Mouse (Mus musculus) CH12.LX (cell line): ENCODE data around the gene Abraxas2. TPM values are rescaled to one million over a fixed set of nuclear protein-coding genes. Genes with fewer than 3 reads are reported as not detected.

Experiments used
- DNase-seq: peaks from one replicate; pipeline ENCODE4 v3.0.0-alpha.2; 2013; ENCODE audit errors: extremely low read depth
- H3K27ac ChIP-seq: 2 replicates; pipeline ENCODE4 v1.5.1; 2012; ENCODE audit warnings: low read depth, mild to moderate bottlenecking, control low read depth, moderate library complexity; ENCODE audit not compliant: insufficient read depth
- H3K27me3 ChIP-seq: replicated peaks from 2 replicates; pipeline ENCODE3; 2012; ENCODE audit warnings: inconsistent platforms
- H3K36me3 ChIP-seq, 2 experiments: replicated peaks in 1 of 2; 2 replicates each; pipeline versions ENCODE3 to v1.6.1; 2012; ENCODE audit warnings: inconsistent platforms in 1 of 2, low read length in 1 of 2, mild to moderate bottlenecking in 1 of 2, mixed read lengths in 1 of 2, moderate library complexity in 1 of 2; ENCODE audit not compliant: control insufficient read depth in 1 of 2, insufficient read depth in 1 of 2
- H3K4me1 ChIP-seq, 2 experiments: 2 replicates each; pipeline ENCODE4 v1.6.1; 2012; ENCODE audit warnings: inconsistent platforms in 1 of 2, moderate library complexity in 1 of 2; ENCODE audit not compliant: insufficient read depth in 2 of 2, control insufficient read depth in 1 of 2
- H3K4me2 ChIP-seq: 2 replicates; pipeline ENCODE4 v1.6.1; 2012; ENCODE audit warnings: low read depth, mild to moderate bottlenecking, control low read depth; ENCODE audit not compliant: poor library complexity, insufficient read depth, severe bottlenecking
- H3K4me3 ChIP-seq, 3 experiments: fragments of 150-350 bp in 1 of 3; sonication (generic) in 1 of 3; replicated peaks in 1 of 3; 2 replicates each; pipeline versions ENCODE3 to v1.5.1; 2011 to 2012; ENCODE audit warnings: low read depth in 2 of 3, low read length in 2 of 3, mild to moderate bottlenecking in 2 of 3, moderate library complexity in 2 of 3, control low read depth in 1 of 3, improper control_type of control experiment in 1 of 3, inconsistent platforms in 1 of 3, mixed read lengths in 1 of 3; ENCODE audit not compliant: poor library complexity in 1 of 3
- H3K79me2 ChIP-seq: replicated peaks from 2 replicates; pipeline ENCODE4 v1.6.1; 2012; ENCODE audit warnings: mild to moderate bottlenecking, moderate library complexity; ENCODE audit not compliant: control insufficient read depth, poor library complexity, insufficient read depth, severe bottlenecking; ENCODE audit errors: extremely low read depth
- H3K9ac ChIP-seq: 2 replicates; pipeline ENCODE4 v1.6.1; 2012; ENCODE audit warnings: low read depth, mild to moderate bottlenecking, control low read depth, moderate library complexity; ENCODE audit not compliant: insufficient read depth
- H3K9me3 ChIP-seq: replicated peaks from 2 replicates; pipeline ENCODE3; 2012; ENCODE audit warnings: low read length, inconsistent platforms, mixed read lengths
- BHLHE40 ChIP-seq: IDR thresholded peaks from 2 replicates; pipeline ENCODE4 v1.6.1; 2011; ENCODE audit warnings: mild to moderate bottlenecking, low read depth, low read length, improper control_type of control experiment
- CHD1 ChIP-seq: IDR thresholded peaks from 2 replicates; pipeline ENCODE4 v1.6.1; 2012; ENCODE audit warnings: low read depth, low read length, improper control_type of control experiment, inconsistent platforms
- CHD2 ChIP-seq: IDR thresholded peaks from 2 replicates; pipeline ENCODE4 v1.6.1; 2011; ENCODE audit warnings: low read length, improper control_type of control experiment
- CTCF ChIP-seq, 2 experiments: IDR thresholded peaks in 1 of 2; conservative IDR thresholded peaks in 1 of 2; 2 replicates each; pipeline ENCODE4 v1.5.1; 2011 to 2012; ENCODE audit warnings: low read depth in 2 of 2, low read length in 2 of 2, improper control_type of control experiment in 1 of 2, inconsistent platforms in 1 of 2, mild to moderate bottlenecking in 1 of 2, moderate library complexity in 1 of 2
- E2F4 ChIP-seq: IDR thresholded peaks from 2 replicates; pipeline ENCODE4 v1.6.1; 2011; ENCODE audit warnings: low read depth, low read length, improper control_type of control experiment; ENCODE audit not compliant: insufficient replicate concordance
- ELF1 ChIP-seq: IDR thresholded peaks from 2 replicates; pipeline ENCODE4 v1.6.1; 2014; ENCODE audit warnings: low read depth, mild to moderate bottlenecking, inconsistent platforms, low read length, improper control_type of control experiment
- ETS1 ChIP-seq: conservative IDR thresholded peaks from 2 replicates; pipeline ENCODE4 v1.6.1; 2012; ENCODE audit warnings: low read depth, mild to moderate bottlenecking, inconsistent platforms, low read length, improper control_type of control experiment, moderate library complexity
- GABPA ChIP-seq: IDR thresholded peaks from 2 replicates; pipeline ENCODE4 v1.6.1; 2012; ENCODE audit warnings: low read depth, low read length, improper control_type of control experiment, inconsistent platforms; ENCODE audit not compliant: insufficient replicate concordance
- HCFC1 ChIP-seq: IDR thresholded peaks from 2 replicates; pipeline ENCODE4 v1.6.1; 2012; ENCODE audit warnings: low read depth, mild to moderate bottlenecking, inconsistent platforms, low read length, improper control_type of control experiment
- IRF4 ChIP-seq: IDR thresholded peaks from 2 replicates; pipeline ENCODE4 v1.6.1; 2014; ENCODE audit warnings: low read depth, mild to moderate bottlenecking, inconsistent platforms, low read length, improper control_type of control experiment
- JUN ChIP-seq: IDR thresholded peaks from 2 replicates; pipeline ENCODE4 v1.6.1; 2011; ENCODE audit warnings: low read depth, mild to moderate bottlenecking, low read length, improper control_type of control experiment, moderate library complexity; ENCODE audit not compliant: insufficient read depth
- JUND ChIP-seq: conservative IDR thresholded peaks from 2 replicates; pipeline ENCODE4 v1.6.1; 2011; ENCODE audit warnings: low read depth, low read length, improper control_type of control experiment
- MAX ChIP-seq: IDR thresholded peaks from 2 replicates; pipeline ENCODE4 v1.6.1; 2011; ENCODE audit warnings: low read length, improper control_type of control experiment
- MAZ ChIP-seq: IDR thresholded peaks from 2 replicates; pipeline ENCODE4 v1.6.1; 2012; ENCODE audit warnings: low read depth, mild to moderate bottlenecking, inconsistent platforms, low read length, improper control_type of control experiment, moderate library complexity
- MEF2A ChIP-seq: IDR thresholded peaks from 2 replicates; pipeline ENCODE4 v1.6.1; 2014; ENCODE audit warnings: low read depth, mild to moderate bottlenecking, inconsistent platforms, low read length, improper control_type of control experiment, borderline replicate concordance
- MYC ChIP-seq: IDR thresholded peaks from 2 replicates; pipeline ENCODE4 v1.6.1; 2011; ENCODE audit warnings: low read depth, mild to moderate bottlenecking, improper control_type of control experiment, low read length
- NELFE ChIP-seq: IDR thresholded peaks from 2 replicates; pipeline ENCODE4 v1.6.1; 2011; ENCODE audit warnings: low read depth, low read length, improper control_type of control experiment
- NRF1 ChIP-seq: IDR thresholded peaks from 2 replicates; pipeline ENCODE4 v1.6.1; 2014; ENCODE audit warnings: low read depth, mild to moderate bottlenecking, inconsistent platforms, low read length, improper control_type of control experiment, moderate library complexity
- PAX5 ChIP-seq: IDR thresholded peaks from 2 replicates; pipeline ENCODE4 v1.6.1; 2012; ENCODE audit warnings: low read length, inconsistent platforms, mixed read lengths
- POLR2A ChIP-seq: IDR thresholded peaks from 2 replicates; pipeline ENCODE4 v1.6.1; 2011; ENCODE audit warnings: low read depth, mild to moderate bottlenecking, improper control_type of control experiment, low read length
- POLR2AphosphoS2 ChIP-seq: IDR thresholded peaks from 2 replicates; pipeline ENCODE4 v1.6.1; 2011; ENCODE audit warnings: low read depth, low read length, improper control_type of control experiment
- RAD21 ChIP-seq: IDR thresholded peaks from 2 replicates; pipeline ENCODE4 v1.6.1; 2011; ENCODE audit warnings: low read depth, mild to moderate bottlenecking, low read length, improper control_type of control experiment, moderate library complexity
- RCOR1 ChIP-seq: conservative IDR thresholded peaks from 2 replicates; pipeline ENCODE4 v1.6.1; 2012; ENCODE audit warnings: low read depth, mild to moderate bottlenecking, inconsistent platforms, low read length, improper control_type of control experiment
- SIN3A ChIP-seq: IDR thresholded peaks from 2 replicates; pipeline ENCODE4 v1.6.1; 2012; ENCODE audit warnings: low read length, improper control_type of control experiment, inconsistent platforms
- SMC3 ChIP-seq: IDR thresholded peaks from 2 replicates; pipeline ENCODE4 v1.6.1; 2011; ENCODE audit warnings: low read depth, low read length, improper control_type of control experiment
- TCF12 ChIP-seq: IDR thresholded peaks from 2 replicates; pipeline ENCODE4 v1.6.1; 2014; ENCODE audit warnings: low read depth, mild to moderate bottlenecking, inconsistent platforms, low read length, improper control_type of control experiment
- UBTF ChIP-seq: IDR thresholded peaks from 2 replicates; pipeline ENCODE4 v1.6.1; 2012; ENCODE audit warnings: low read depth, mild to moderate bottlenecking, inconsistent platforms, low read length, improper control_type of control experiment, moderate library complexity
- USF2 ChIP-seq: conservative IDR thresholded peaks from 2 replicates; pipeline ENCODE4 v1.6.1; 2011; ENCODE audit warnings: low read depth, low read length, improper control_type of control experiment
- ZMIZ1 ChIP-seq: IDR thresholded peaks from 2 replicates; pipeline ENCODE4 v1.6.1; 2012; ENCODE audit warnings: low read depth, mild to moderate bottlenecking, inconsistent platforms, low read length, improper control_type of control experiment
- ZNF384 ChIP-seq: IDR thresholded peaks from 2 replicates; pipeline ENCODE4 v1.6.1; 2012; ENCODE audit warnings: low read depth, low read length, improper control_type of control experiment, inconsistent platforms
- dilution Hi-C: fragments of 300-500 bp; cut with MboI; formaldehyde crosslinking; loops from 2 replicates; pipeline ENCODE4 v1.14.3; 2020; ENCODE audit warnings: low sequenced_read_pairs; ENCODE audit not compliant: extremely low pct_unique_long_range_greater_than_20kb, extremely low pct_ligation_motif_present
- in situ Hi-C: fragments of 300-500 bp; cut with MboI; formaldehyde crosslinking; loops from 3 replicates; pipeline ENCODE4 v1.14.3; 2019; ENCODE audit warnings: low sequenced_read_pairs, low pct_ligation_motif_present, low pct_unique_long_range_greater_than_20kb, mixed read lengths
- polyA plus RNA-seq: library from polyadenylated mRNA; unstranded; fragments of >175 nt; gene quantifications from 2 replicates; pipeline ENCODE4 v1.2.1, GENCODE M21; 2012; ENCODE audit warnings: low read depth; ENCODE audit not compliant: insufficient read length
- total RNA-seq, 2 experiments: library from RNA; depleted of rRNA; stranded (reverse); fragments of 300-350 nt in 1 of 2; fragments of >200 nt in 1 of 2; gene quantifications; 2 replicates each; pipeline ENCODE4 v1.2.3; 2012 to 2014

The Abraxas2 gene
- total and polyA plus RNA-seq, 3 experiments, result 20.1 to 28.4 (median 21.3) TPM

DNA sequence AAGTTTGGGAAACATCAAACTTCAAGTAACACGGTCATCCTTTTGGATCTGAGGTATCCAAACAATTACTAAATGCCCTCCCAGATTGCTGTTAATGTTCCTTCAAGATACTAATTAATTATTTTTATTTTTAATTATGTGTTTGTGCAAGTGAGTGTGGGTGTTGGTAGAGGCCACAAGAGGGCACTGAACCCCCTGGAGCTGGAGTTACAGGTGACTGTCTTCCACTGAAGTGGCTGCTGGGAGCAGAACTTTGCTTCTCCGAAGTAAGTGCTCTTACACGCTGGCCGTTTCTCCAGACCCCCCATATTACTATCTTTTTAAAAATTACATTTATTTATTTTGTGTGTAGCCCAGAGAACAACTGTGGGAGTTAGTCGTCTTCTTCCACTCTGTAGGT, 71.0 kb downstream of the Abraxas2 start:
- DNase-seq, result peak; percentile 40
- H3K27ac ChIP-seq, result no peak overlapping the region
- no peaks in the 10 kb centered on the region for H3K9me3 ChIP-seq

DNA sequence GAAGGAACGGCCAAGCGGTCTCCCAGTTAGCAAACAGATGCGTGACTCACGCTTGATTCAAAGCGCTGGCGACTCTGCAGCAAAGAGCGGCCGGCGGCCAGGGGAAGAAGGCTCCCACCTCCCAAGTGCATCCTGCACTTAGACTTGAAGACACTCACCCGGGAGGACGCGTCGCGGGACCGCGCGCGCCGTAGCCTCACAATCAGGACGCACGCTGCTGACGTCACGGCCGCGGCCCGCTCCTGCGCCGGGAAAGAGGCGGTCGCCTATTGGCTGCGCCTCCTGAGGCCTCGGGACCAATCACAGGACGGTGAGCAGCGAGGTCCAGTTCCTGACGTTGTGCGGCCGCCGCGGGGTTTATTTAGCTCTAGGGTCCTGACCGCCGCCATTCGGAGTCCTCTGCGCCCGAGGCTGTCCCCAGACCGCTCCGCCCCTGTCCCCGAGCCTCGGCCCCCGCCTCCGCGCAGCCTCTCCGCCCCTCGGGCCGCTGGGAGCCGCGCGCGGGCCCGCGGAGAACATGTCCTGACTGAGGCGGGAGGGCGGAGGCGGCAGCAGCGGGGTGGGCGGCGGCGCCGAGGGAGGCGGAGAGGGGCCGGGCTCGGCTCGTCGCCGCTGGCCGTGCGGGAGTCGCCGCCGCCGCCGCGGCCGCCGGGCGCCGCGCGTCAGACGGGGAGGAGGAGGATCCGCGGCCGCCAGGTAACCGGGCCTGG, 72.0 kb downstream of the Abraxas2 start, which contains the start of gene Zranb1:
Gene Zranb1, plus strand, starts transcription at position 293 of the 710 bp plus-strand sequence.
- dilution Hi-C loops, result no loop called here
- peak; percentile 96 for DNase-seq
- peaks cover 21% of the 10 kb centered on the region for H3K79me2 ChIP-seq
- TF ChIP-seq USF2, result no peak
- no peak for TF ChIP-seq CTCF (conservative IDR thresholded peaks at IDR 0.05 in 1 of 2, IDR thresholded peaks at IDR 0.05 in 1 of 2; ENCODE audit: low read depth in 2 of 2, low read length in 2 of 2)
- peak; percentile 91 for TF ChIP-seq POLR2A
- TF ChIP-seq HCFC1, result peak; percentile 91
- peak; percentile 47 for TF ChIP-seq IRF4
- TF ChIP-seq BHLHE40, result no peak
- TF ChIP-seq MYC, result no peak
- TF ChIP-seq POLR2AphosphoS2, result 0 out of 2 replicates have a peak, but pooled peaks have one; percentile 26
- TF ChIP-seq NRF1, result peak; percentile 77
- peak; percentile 81 for TF ChIP-seq CHD2
- peak; percentile 64 for TF ChIP-seq ZMIZ1
- TF ChIP-seq MEF2A, result peak; percentile 57; the same call in 1 of the 2 replicates
- no peak for TF ChIP-seq PAX5
- TF ChIP-seq RAD21, result no peak
- no peak for TF ChIP-seq ZNF384
- TF ChIP-seq JUND, result no peak
- TF ChIP-seq ELF1, result peak; percentile 73
- peak; percentile 86 for TF ChIP-seq SIN3A
- TF ChIP-seq UBTF, result no peak; the same call in 1 of the 2 replicates
- no peak for TF ChIP-seq RCOR1
- TF ChIP-seq MAX, result peak; percentile 83
- no peak for TF ChIP-seq CHD1
- TF ChIP-seq TCF12, result peak; percentile 81
- no peak for TF ChIP-seq MAZ
- peak; percentile 92 for TF ChIP-seq NELFE
- no peak for TF ChIP-seq SMC3
- TF ChIP-seq ETS1, result no peak
- peak; percentile 76; the same call in 1 of the 2 replicates for TF ChIP-seq E2F4
- TF ChIP-seq JUN, result no peak

More for the DNA sequence above, 71.0 kb downstream of the Abraxas2 start:
- Histone ChIP-seq H3K27me3 (no peaks in the 10 kb centered on the region), H3K36me3 (no peaks in the 10 kb centered on the region), H3K9ac (peak overlapping the region; percentile 73; the same call in 1 of the 2 replicates), H3K4me1 (peaks cover 2 to 8% of the 10 kb centered on the region in 2 experiments; a peak in 2 of 4 replicates), H3K4me2 (peak overlapping the region; percentile 42), H3K79me2 (peaks cover 21% of the 10 kb centered on the region), H3K4me3 (peak overlapping the region; percentile 59 to 97 (median 68))
- dilution Hi-C loops, result no loop called here
- in situ Hi-C loops, result loop anchor here (5.0 to 10.0 kb wide), 2 partner anchors 37 to 65 kb away; no protein-coding TSS in a partner anchor
- TF ChIP-seq RAD21 (peak; percentile 29), GABPA (no peak), SMC3 (peak; percentile 19; the same call in 1 of the 2 replicates), CHD1 (no peak), ZMIZ1 (no peak), CTCF (conservative IDR thresholded peaks at IDR 0.05 in 1 of 2, IDR thresholded peaks at IDR 0.05 in 1 of 2; ENCODE audit: low read depth in 2 of 2, low read length in 2 of 2) (peak in 1 of 2 experiments; percentile 55; a peak in 2 of 4 replicates)

More for the DNA sequence above, 72.0 kb downstream of the Abraxas2 start, which contains the start of gene Zranb1:
- H3K4me3 ChIP-seq, result peak within 1 kb of the TSS; percentile 95 to 97 (median 97)
- H3K9me3 ChIP-seq, result no peaks in the 10 kb centered on the region
- H3K36me3 ChIP-seq, result no peaks in the 10 kb centered on the region
- peak within 1 kb of the TSS; percentile 91 for H3K4me2 ChIP-seq
- H3K9ac ChIP-seq, result peak within 1 kb of the TSS; percentile 80
- in situ Hi-C loops, result loop anchor here (5.0 to 10.0 kb wide), 2 partner anchors 36 to 64 kb away; no protein-coding TSS in a partner anchor
- H3K27me3 ChIP-seq, result no peaks in the 10 kb centered on the region
- peak within 1 kb of the TSS; percentile 23; the same call in 1 of the 2 replicates for H3K27ac ChIP-seq
- peaks cover 2 to 8% of the 10 kb centered on the region in 2 experiments; a peak in 2 of 4 replicates for H3K4me1 ChIP-seq
